23 mouse cellular contexts compared by ENCODE assay signal in the genomic region with DNA sequence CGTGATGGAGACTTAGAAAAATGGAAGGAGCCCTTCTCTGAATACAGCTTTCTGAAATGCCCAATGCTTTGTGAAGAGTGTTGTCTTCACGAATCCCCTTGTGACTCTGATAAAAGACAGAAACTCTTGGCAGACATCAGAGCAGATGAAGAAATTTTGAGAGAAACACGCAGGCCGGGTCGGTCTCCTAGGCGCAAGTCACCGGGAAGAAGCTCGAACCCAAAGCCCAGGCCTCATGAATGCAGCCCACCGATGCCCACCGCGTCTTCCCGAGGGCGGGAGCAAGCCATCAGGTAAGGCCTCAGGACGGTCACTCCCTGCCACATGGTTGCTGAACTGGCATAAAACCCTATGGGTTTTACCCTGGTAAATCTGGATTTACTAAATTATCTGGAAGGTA. TPM values are rescaled to one million over a fixed set of nuclear protein-coding genes. Genes with fewer than 3 reads are reported as not detected.
"Had no signal": no experiment of that assay in that cellular context is flagged by ENCODE, and none has a peak within 500 bp of the region (broad histone marks: within the 10 kb centered on the region; RNA-seq: fewer than 3 reads in every experiment).

No protein-coding gene starts in this region.

- H3K4me3 ChIP-seq: limb, embryonic 10.5 days; limb, embryonic 13.5 days; liver, embryonic 12.5 days; liver, embryonic 15.5 days; lung, embryonic 15.5 days; midbrain, embryonic 13.5 days; myocyte; neural tube, embryonic 13.5 days; stomach, embryonic 15.5 days had no signal

- H3K4me2 ChIP-seq: limb, embryonic 13.5 days; liver, embryonic 12.5 days; liver, embryonic 15.5 days; lung, embryonic 15.5 days; midbrain, embryonic 13.5 days; neural tube, embryonic 13.5 days; stomach, embryonic 15.5 days had no signal

- H3K9me3 ChIP-seq: limb, embryonic 10.5 days; limb, embryonic 13.5 days; liver, embryonic 12.5 days; liver, embryonic 15.5 days; lung, embryonic 15.5 days; neural tube, embryonic 13.5 days; stomach, embryonic 15.5 days had no signal

- DNase-seq: kidney, adult 9 months; kidney, postnatal 14 days; layer of hippocampus, adult 9-11 months; liver; lung, adult 18-20 months; lung, postnatal 10 days; lung, postnatal 36 days; retina, postnatal 1 day; right cerebral cortex, postnatal 25 days; spleen, adult 18-20 months; thymus, adult 2 months; thymus, postnatal 14 days; thymus, postnatal 4 days had no signal

- H3K27ac ChIP-seq: limb, embryonic 10.5 days; limb, embryonic 13.5 days; liver, embryonic 12.5 days; liver, embryonic 15.5 days; lung, embryonic 15.5 days; midbrain, embryonic 13.5 days; neural tube, embryonic 13.5 days; stomach, embryonic 15.5 days had no signal

- H3K4me1 ChIP-seq: liver, embryonic 12.5 days; liver, embryonic 15.5 days; lung, embryonic 15.5 days; midbrain, embryonic 13.5 days; neural tube, embryonic 13.5 days; stomach, embryonic 15.5 days had no signal

- H3K27me3 ChIP-seq: limb, embryonic 13.5 days; liver, embryonic 12.5 days; liver, embryonic 15.5 days; lung, embryonic 15.5 days; midbrain, embryonic 13.5 days; neural tube, embryonic 13.5 days; stomach, embryonic 15.5 days had no signal

- H3K9ac ChIP-seq: limb, embryonic 13.5 days; liver, embryonic 12.5 days; liver, embryonic 15.5 days; lung, embryonic 15.5 days; midbrain, embryonic 13.5 days; neural tube, embryonic 13.5 days; stomach, embryonic 15.5 days had no signal

- ATAC-seq: liver, embryonic 12.5 days; midbrain, embryonic 13.5 days; midbrain, embryonic 16.5 days had no signal

- H3K36me3 ChIP-seq: limb, embryonic 10.5 days; limb, embryonic 13.5 days; liver, embryonic 12.5 days; liver, embryonic 15.5 days; lung, embryonic 15.5 days; midbrain, embryonic 13.5 days; neural tube, embryonic 13.5 days; stomach, embryonic 15.5 days had no signal

RNA-seq across cellular contexts. Expression of gene Gm28048, which starts 39.0 kb away (rescaled TPM):
- polyA plus RNA-seq: thymus, adult 2 months had no signal
